Mouse (Mus musculus) heart, postnatal 25 days (tissue): ENCODE results near the gene Scfd2. TPM values are rescaled to one million over a fixed set of nuclear protein-coding genes. Genes with fewer than 3 reads are reported as not detected.
A peak's percentile ranks its signal among the peaks of the same experiment; 100 is the strongest.

Source experiments
- DNase-seq: peaks from one replicate; pipeline ENCODE4 v3.0.0; 2022; ENCODE audit warnings: low spot score
- intact Hi-C: fragments of 180-260 bp; cut with DNase I; formaldehyde crosslinking; loops from one replicate; pipeline ENCODE4 v1.15.1; 2025
- total RNA-seq, 2 experiments: library from RNA; stranded (reverse); gene quantifications; 2 replicates each; pipeline ENCODE4 v1.2.3; 2021

Gene Scfd2
- total RNA-seq, 2 experiments from 2014 or later = 11.4 to 12.9 TPM

DNA sequence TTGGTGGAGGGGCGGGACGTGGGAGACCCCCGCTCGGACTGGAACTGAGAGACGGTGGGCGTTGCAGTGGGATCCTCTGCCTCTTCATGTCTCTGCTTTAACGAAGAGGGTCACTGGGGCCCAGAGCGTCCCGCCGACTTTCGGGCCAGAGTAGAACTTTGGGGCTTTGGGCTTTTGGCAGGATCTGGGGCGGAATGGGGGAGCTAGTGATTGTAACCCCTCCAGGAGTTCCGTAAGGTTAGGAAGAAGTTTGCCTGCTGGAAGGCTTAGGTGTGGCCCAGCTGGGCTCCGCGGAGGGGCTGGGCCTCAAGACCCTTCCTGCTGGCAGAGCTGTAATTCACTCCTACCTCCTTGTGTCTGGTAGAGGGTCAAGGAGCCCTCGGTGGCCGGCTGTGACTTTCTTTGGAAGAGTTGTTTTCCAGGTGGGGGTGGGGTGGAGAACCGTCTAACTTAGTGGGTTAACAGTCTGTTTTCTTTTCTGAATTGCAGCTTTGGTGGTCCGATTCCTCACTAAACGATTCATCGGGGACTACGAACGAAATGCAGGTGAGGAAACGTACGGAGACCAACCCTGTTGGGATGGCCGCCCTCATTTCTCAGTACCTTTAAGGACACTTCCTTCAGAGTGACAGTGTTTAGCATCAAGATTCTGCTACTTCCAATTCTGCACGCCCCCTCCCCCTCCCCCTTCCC lies 335.8 kb downstream of the Scfd2 start:
- DNase-seq = no peak
- intact Hi-C loops = loop anchor here (1.0 to 10.0 kb wide), 7 partner anchors 23 to 191 kb away; partner anchors contain the start of gene Usp46

- intact Hi-C loops = loop anchor here (1.0 to 10.0 kb wide), 6 partner anchors 22 to 190 kb away; no protein-coding TSS in a partner anchor
- peak; percentile 93 for DNase-seq
Measured at GRCm38 (mm10) chr5:74194841-74195613, 336.5 kb downstream of the Scfd2 start, which contains the start of gene Rasl11b. Gene Rasl11b, plus strand, starts transcription at chr5:74195286.

DNA sequence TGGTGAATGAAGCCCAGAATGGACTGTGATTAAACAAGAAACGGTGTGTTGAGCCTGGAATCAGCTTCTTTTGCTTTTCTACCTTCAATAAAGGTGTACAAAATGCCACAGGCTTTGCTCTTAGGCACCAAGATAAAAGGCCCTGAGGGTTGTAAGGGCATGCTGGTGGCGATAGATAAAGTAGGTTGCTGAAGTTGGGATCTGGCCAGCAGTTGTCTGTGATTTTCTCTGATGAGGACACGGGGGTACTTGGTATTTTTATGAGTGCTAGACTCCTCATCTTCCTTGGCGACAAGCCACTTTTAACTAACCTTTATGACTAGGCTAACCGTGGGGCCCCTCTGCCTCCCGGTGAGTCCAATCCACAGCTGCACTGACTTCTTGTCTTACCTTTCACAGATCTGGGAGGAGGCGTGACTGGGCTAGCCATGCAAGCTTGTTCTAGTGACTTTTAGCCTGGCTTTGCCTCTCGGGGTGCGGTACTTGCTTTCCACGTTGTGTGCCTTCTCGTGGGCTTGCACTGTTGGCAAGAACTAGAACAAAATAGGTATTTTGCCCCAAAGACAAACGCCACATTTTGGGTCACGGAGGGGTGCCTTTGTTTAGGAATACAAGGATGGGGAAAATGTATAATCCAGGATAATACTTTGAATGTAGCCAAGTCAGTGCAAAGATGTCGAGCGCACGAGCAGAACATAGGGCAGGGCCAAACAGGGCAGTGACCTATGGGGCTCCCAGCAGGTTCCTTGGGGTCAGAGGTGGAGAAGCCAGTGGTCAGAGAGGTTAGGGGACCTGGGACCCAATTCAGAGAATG lies 337.3 kb downstream of the Scfd2 start:
- intact Hi-C loops = loop anchor here (2.0 to 10.0 kb wide), 2 partner anchors 21 to 189 kb away; no protein-coding TSS in a partner anchor
- DNase-seq = no peak

GRCm38 (mm10) chr5:74193626-74194025 lies 337.9 kb downstream of the Scfd2 start:
- intact Hi-C loops = loop anchor here (2.0 to 10.0 kb wide), 2 partner anchors 21 to 189 kb away; no protein-coding TSS in a partner anchor
- DNase-seq = no peak

DNA sequence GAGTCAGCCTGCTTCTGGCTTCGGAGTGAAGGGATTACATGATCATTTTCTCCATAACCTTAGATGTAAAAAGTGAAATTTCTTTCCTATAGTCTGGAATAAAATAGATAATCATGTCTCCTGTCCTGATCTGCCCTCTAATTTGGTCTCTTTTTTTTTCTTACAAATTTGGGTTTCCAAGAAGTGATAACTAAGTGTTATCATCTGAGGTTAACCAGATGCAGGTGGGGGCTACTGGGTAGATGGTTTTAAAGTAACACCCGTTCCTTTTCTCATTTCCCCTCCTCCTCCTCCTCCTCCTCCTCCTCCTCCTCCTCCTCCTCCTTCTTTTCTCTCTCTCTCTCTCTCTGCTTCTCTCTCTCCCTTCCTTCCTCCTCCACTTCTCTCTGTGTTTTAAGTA lies 338.6 kb downstream of the Scfd2 start:
- DNase-seq = no peak
- intact Hi-C loops = loop anchor here (10.0 kb wide), 1 partner anchor 188 kb away; no protein-coding TSS in a partner anchor

DNA sequence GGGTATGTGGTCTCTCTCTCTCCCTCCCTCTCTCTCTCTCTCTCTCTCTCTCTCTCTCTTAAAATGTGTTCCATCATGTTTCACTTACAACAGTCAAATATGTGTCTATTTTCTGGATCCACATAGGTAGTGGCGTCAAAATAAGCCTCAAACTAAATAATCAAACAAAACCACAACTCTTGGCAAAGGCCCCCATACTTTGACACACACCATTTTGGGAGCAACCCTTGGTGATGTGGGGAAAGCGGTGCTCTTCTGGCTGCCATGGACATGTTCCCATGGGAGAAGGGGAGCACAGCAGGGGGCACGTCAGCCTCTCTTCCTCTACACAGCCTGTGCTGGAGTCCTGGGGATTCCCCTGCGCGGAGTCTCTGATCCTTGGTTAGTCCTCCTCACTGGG lies 340.6 kb downstream of the Scfd2 start:
- DNase-seq = no peak
- intact Hi-C loops = loop anchor here (10.0 kb wide), 1 partner anchor 186 kb away; no protein-coding TSS in a partner anchor

- intact Hi-C loops = loop anchor here (10.0 kb wide), 1 partner anchor 185 kb away; no protein-coding TSS in a partner anchor
- peak; percentile 37 for DNase-seq
Measured at GRCm38 (mm10) chr5:74190161-74190491, 341.4 kb downstream of the Scfd2 start.

DNA sequence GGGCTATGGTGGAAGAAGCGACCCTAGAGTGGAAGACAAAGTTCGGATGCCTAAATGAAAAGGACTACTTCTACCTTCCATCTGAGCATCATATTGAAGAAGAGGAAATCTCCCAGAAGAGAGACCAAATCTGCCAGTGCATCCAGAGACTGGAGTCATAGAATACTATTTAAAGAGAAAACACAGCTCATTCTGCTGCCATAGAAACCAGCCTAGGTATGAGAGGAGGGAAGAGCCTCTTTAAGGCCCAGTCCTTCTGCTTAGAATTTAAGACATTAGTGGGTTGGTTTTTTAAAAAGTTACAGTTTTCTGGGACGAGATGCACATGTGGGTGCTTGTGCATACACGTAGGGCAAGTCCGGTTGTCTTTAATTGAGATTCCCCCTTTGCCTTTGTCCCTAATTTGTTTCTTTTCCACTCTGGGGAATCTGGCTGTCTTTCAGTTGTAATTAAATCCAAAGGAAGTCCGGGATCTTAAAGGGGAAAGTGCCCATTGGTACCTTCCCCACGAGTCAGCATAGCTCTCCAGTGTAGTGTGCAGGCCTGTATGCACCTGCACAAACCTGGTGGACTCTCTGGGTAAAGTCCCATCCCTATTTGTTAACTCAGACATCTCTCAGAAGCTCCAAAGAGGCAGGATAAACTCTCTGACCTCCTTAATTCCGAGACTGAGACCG lies 341.9 kb downstream of the Scfd2 start:
- intact Hi-C loops = loop anchor here (10.0 kb wide), 1 partner anchor 185 kb away; no protein-coding TSS in a partner anchor
- DNase-seq = no peak

DNA sequence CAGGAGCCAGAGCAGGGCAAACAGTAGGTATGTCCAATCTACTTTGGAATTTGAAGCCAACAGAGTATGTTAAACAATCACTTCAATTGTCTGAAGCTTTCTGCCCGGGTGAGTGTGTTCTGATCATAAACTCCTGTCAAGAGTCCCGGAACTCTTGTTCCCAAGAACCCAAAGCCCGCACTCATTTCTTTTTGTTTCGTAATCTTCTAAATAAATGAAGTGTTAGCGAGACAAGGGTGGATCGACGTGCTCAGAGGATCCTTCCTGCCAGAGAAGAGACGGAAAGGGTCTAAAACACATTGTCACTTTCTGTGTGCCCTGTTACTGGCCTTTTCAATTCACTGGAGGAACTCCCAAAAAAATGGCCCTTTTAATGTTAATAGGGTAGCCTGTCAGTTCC lies 342.7 kb downstream of the Scfd2 start:
- DNase-seq = no peak
- intact Hi-C loops = no loop called here

DNA sequence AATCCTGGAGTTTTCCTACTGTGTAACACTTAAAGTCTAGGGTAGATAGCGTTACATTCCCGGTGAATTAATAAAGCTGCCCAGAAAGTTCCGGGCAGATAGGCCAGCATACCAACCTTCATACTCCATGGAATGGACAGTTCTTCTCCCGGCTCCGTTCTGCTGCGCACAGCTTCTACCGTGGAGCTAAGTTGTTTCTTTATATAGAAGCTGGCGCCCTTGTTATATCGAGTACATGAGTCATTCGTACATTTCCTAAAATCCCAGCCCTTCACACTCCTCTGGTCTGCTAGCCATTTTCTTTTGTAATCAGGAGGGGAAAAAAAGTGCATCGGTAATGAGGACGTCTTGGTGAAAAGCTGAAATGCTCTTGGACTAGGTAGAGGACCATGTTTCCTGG lies 343.5 kb downstream of the Scfd2 start:
- intact Hi-C loops = no loop called here
- no peak for DNase-seq

- DNase-seq = no peak
- intact Hi-C loops = no loop called here
Measured at GRCm38 (mm10) chr5:74184607-74185006, 347.0 kb downstream of the Scfd2 start.

DNA sequence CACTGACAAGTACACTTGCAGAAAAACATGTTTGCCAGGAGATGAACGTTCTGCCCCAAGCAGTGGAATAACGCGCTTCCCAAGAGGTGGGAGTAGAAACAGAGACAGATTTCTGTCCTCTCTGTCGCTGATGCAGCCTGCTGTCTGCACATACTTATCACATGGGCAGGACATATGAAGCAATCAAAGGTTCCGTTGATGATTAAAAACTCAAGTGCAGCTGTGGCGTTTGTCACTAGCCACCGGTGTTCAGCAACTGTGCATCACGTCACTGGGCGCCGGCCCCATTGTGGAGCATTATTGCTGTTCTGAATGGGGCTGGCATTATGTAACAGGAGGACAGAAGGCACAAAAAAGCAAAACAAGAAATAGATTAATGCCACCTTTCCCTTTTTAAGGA lies 348.4 kb downstream of the Scfd2 start:
- intact Hi-C loops = no loop called here
- no peak for DNase-seq

DNA sequence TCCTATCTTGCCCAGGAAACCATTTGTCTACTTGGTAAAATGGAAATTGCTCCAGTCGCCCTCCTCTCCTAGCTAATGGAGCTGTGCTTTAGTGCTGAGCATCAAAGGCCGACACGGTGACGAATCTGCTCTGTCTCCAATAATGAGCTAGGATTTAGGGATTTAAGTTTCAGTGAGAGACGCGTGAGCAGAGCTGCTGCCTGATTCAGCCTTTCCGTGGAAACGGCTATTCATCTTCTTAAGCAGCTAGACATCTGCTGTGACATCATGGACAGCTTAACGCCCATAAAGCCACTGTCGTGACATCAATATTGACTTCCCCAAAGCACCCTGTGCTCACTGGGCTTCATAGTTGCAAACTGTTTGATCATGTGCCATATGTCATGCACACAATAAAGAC lies 351.3 kb downstream of the Scfd2 start:
- no peak for DNase-seq
- intact Hi-C loops = no loop called here

DNA sequence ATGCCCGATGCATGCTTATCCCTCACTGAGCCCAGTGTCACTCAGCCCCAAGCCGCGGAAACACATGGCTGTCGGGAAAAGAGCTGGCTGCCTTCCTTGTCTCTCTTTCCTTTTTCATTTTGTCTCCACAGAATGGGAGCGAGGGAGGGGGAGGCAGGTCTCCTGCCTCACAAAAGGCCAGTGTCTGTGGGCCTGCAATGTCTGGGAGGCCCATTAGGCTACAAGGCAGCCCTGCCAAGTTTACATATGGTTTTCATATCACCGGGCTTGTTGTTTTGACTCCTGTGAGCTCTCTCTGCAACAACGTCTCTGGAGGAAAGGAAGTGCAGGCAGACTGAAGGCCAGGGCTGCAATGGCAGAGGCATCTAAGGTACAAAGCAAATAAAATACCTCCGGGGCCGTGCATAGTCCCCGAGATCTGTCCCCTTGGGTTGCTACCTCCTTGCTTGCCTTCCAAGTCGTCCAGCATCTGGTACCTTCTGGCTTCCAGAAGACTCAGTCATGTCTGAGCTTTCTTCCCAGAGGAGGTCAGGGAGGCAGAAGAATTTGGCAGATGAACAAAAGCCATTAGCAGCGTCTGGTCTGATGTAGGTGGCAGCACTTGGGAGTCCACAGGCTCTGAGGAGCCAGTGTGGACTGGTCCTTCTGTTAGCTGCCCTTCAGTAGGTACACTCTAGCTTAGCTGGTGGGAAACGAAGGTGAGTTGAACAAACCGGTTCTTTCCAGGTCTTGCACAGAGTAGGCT lies 355.9 kb downstream of the Scfd2 start:
- intact Hi-C loops = loop anchor here (5.0 kb wide), 1 partner anchor 328 kb away; no protein-coding TSS in a partner anchor
- peak; percentile 51 for DNase-seq

DNA sequence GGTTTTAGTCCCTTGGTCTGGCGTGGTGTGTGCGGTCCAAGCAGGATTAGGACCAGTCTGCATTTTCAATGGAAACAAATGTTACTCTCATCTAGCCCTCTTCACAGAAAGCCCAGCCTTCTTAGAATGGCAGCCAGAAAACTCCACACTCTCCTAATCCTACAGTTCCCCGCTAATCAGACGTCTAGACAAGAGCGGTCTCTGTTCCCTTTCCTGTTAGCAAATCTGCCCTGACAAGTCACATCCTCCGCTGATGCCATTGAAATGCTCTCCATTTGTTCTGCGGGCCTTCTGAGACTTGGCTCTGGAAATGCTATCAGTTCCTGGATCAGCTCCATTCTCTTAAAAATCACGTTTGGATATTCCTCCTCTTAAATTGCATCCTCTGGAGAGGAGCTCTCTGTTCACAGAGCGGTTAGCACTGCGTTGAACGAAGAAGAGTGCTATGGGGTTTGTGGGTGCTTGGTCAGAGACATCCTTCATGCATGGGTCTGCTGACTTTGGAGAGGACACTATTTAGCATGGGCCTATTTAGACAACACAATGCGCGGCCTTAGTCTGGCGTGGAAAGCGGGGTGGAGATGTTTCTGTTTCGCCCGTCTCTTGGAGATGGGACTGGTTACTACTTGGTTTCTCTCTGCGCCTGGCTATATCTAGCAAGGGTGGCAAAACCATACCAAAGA lies 358.3 kb downstream of the Scfd2 start:
- intact Hi-C loops = loop anchor here (2.0 kb wide), 1 partner anchor 21 kb away; the partner anchor contains the start of gene Rasl11b
- peak; percentile 29 for DNase-seq

DNA sequence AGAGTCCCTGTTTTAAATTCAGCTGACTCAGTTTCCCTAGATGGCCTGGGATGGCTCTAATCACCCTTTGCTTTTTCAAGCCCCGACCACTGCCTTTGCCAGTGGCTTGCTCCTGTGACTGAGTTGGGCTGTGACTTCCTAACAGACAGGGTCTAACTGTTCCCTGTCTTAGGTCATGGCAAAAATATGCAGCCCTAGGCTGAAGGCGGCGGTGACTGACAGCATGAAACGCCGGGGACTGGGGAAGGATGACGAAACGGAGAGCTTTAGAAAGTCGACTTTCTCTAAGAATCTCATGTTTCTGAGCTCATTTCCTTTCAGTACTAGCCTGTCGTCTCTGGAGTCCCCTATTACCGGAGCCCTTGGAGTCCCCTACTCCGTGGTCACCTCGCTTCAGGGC lies 359.4 kb downstream of the Scfd2 start:
- intact Hi-C loops = loop anchor here (2.0 kb wide), 1 partner anchor 23 kb away; the partner anchor contains the start of gene Rasl11b
- DNase-seq = peak; percentile 32

DNA sequence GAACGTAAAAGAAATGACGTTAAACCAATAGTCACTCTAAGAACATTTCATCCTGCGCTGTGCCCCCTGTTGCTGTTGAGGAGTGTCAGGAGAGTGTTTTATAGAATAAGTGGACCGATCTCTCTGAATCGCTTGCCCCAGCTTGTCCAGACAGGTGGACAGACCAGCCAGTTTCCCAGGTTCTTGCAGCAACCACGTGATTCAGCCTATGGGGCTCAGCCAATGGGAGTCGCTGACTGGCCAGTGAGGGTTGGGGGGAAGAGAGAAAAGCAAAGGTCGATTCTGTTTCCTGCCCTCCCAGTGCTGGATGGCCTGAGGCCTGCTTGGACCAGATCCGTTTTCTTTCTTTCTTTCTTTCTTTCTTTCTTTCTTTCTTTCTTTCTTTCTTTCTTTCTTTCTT lies 359.8 kb downstream of the Scfd2 start:
- no peak for DNase-seq
- intact Hi-C loops = loop anchor here (2.0 kb wide), 1 partner anchor 23 kb away; the partner anchor contains the start of gene Rasl11b

DNA sequence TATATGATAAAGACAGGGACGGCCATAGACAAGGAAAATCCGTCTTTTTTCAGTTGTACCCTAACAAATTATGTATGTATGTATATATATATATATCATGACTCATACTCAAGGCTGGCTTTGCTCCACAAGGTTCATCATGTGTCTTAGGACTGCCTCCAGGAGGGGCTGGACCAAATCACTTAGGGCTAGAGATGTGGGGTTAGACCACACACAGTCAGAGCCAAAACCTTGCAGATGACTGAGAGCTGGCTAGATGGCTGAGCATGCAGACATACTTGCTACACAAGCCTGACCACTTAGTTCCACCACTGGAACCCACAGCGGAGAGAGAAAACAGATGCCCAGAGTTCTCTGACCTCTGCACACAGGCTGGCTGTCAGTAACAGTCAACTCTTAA lies 363.5 kb downstream of the Scfd2 start:
- intact Hi-C loops = no loop called here
- DNase-seq = no peak
